Mouse (Mus musculus) cerebellum, adult 18-20 months (tissue): ENCODE data around the gene Fam217b.

Experiments used
- DNase-seq, 2 experiments: peaks; one replicate each; pipeline ENCODE4 v3.0.0; 2021

Fam217b gene

GRCm38 (mm10) chr2:178449386-178449785 lies 35.1 kb downstream of the Fam217b start:
- DNase-seq = no peak

GRCm38 (mm10) chr2:178450236-178450635 lies 35.9 kb downstream of the Fam217b start:
- no peak for DNase-seq

GRCm38 (mm10) chr2:178450961-178451360 lies 36.6 kb downstream of the Fam217b start:
- DNase-seq = no peak

- no peak for DNase-seq
Observed at GRCm38 (mm10) chr2:178454664-178455516, 40.6 kb downstream of the Fam217b start.

GRCm38 (mm10) chr2:178457414-178457813 lies 43.1 kb downstream of the Fam217b start:
- DNase-seq = no peak

GRCm38 (mm10) chr2:178460353-178460752 lies 46.0 kb downstream of the Fam217b start:
- DNase-seq = no peak

- DNase-seq = no peak
Observed at GRCm38 (mm10) chr2:178471546-178472480, 57.5 kb downstream of the Fam217b start.

GRCm38 (mm10) chr2:178473916-178474315 lies 59.6 kb downstream of the Fam217b start:
- no peak for DNase-seq
